Mouse (Mus musculus): Measurements from ENCODE around the gene Snx30. TPM values are rescaled to one million over a fixed set of nuclear protein-coding genes. Genes with fewer than 3 reads are reported as not detected.
"Not testable (repeated sequence)": the region's sequence is repeated elsewhere in the genome, so short reads cannot be mapped to it uniquely, and the experiment has no call there.

Snx30 gene
- polyA plus RNA-seq, 1 experiment from 2014 or later, result 5.0 TPM

DNA sequence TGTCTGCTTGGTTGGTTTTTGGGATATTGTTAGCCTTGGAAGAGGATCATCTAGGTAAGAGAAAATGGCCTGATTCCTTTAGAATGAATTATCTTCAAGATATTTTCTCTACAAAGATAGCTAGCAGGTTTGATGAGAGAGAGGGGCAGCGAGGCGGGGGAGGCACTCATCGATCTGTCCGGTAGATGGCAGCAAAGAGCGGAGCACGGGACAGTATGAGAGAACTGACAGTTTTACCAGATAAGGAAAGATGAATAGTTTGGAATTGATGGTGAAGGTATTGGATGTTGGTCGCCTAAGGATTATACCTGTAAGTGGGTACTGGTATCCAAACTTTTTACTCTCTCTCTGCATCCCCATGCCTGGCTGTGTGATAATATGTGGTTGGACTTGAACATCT is 19.0 kb upstream of the Snx30 start:
- WGBS (ENCODE audit: insufficient replicate concordance), result 2% methylated on average over 7 of the region's 7 CpGs
- Histone ChIP-seq H3K4me2 (ENCODE audit: low read depth, low read length) (no peak overlapping the region), H3K9ac (ENCODE audit: low read depth, low read length) (no peak overlapping the region), H3K27me3 (ENCODE audit: control insufficient read depth, insufficient read depth, low read depth, low read length) (no peaks in the 10 kb centered on the region), H3K9me3 (replicated peaks; ENCODE audit: control insufficient read depth, low read length) (no peaks in the 10 kb centered on the region), H3K4me3 (ENCODE audit: low read depth, low read length) (no peak overlapping the region), H3K4me1 (ENCODE audit: control insufficient read depth, low read depth, low read length) (peaks cover 6% of the 10 kb centered on the region), H3K27ac (ENCODE audit: low read length) (no peak overlapping the region), H3K36me3 (ENCODE audit: control insufficient read depth, insufficient read depth) (no peaks in the 10 kb centered on the region)
- no peak for ATAC-seq (ENCODE audit: low read depth)

DNA sequence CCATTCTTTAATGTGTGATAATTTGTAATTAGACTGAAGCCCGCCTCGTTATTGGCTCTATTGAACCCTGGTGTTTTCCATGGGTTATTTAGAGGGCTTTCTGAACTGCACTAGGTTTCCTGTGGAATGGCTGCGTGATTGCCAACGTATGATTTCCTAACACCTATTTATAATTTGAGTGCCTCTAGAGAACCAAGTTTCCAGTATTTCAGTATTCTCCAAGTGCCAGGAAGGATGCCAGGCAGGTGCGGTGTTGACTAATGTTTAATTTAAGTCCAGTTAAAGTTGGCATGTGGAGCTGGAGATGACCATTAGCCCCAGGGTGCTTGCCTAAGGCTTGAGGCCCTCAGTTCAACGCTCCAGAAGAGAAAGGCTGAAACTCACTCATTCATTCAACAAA is 18.5 kb upstream of the Snx30 start:
- no peak overlapping the region for H3K4me3 ChIP-seq (ENCODE audit: low read depth, low read length)
- no peak for ATAC-seq (ENCODE audit: low read depth)
- H3K4me1 ChIP-seq (ENCODE audit: control insufficient read depth, low read depth, low read length), result peaks cover 5% of the 10 kb centered on the region
- H3K27me3 ChIP-seq (ENCODE audit: control insufficient read depth, insufficient read depth, low read depth, low read length), result no peaks in the 10 kb centered on the region
- H3K9me3 ChIP-seq (replicated peaks; ENCODE audit: control insufficient read depth, low read length), result no peaks in the 10 kb centered on the region
- no peaks in the 10 kb centered on the region for H3K36me3 ChIP-seq (ENCODE audit: control insufficient read depth, insufficient read depth)
- no peak overlapping the region for H3K4me2 ChIP-seq (ENCODE audit: low read depth, low read length)
- 57% methylated on average over 6 of the region's 6 CpGs for WGBS (ENCODE audit: insufficient replicate concordance)
- no peak overlapping the region for H3K27ac ChIP-seq (ENCODE audit: low read length)
- H3K9ac ChIP-seq (ENCODE audit: low read depth, low read length), result no peak overlapping the region

DNA sequence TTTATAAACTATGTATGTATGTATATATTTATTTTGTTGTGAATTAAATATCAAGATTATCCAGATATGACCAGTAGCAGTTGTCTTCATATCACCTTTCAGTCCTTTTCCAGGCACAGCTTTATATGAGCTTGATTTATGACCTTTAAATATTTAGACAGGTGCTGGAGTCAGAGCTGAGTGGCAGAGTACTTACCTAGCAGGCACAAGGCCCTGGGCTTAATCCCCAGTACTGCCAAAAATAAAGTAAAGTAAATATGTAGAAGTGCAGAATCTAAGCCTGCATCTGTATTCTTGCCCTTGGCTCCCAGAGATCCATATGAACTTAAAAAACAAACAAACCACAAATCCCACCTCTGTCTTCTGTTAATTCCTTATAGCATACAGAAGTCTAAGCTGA is 16.6 kb upstream of the Snx30 start:
- H3K4me1 ChIP-seq (ENCODE audit: control insufficient read depth, low read depth, low read length), result no peaks in the 10 kb centered on the region; the same call in 1 of the 2 replicates
- H3K9me3 ChIP-seq (replicated peaks; ENCODE audit: control insufficient read depth, low read length), result no peaks in the 10 kb centered on the region
- no peak overlapping the region for H3K9ac ChIP-seq (ENCODE audit: low read depth, low read length)
- no peak for ATAC-seq (ENCODE audit: low read depth)
- no peak overlapping the region for H3K27ac ChIP-seq (ENCODE audit: low read length)
- no peak overlapping the region for H3K4me3 ChIP-seq (ENCODE audit: low read depth, low read length)
- H3K4me2 ChIP-seq (ENCODE audit: low read depth, low read length), result no peak overlapping the region
- H3K27me3 ChIP-seq (ENCODE audit: control insufficient read depth, insufficient read depth, low read depth, low read length), result no peaks in the 10 kb centered on the region
- H3K36me3 ChIP-seq (ENCODE audit: control insufficient read depth, insufficient read depth), result no peaks in the 10 kb centered on the region

DNA sequence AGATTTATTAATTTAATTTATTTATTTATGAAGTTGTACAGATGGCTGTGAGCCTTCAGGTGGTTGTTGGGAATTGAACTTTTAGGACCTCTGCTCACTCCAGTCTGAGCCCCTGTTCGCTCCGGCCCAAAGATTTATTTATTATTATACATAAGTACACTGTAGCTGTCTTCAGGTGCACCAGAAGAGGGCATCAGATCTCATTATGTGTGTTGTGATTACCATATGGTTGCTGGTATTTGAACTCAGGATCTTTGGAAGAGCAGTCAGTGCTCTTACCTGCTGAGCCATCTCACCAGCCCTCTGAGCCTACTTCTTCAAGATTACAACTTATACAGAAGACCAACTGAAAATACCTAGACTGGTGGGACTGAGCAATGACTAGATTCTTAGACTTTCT is 12.0 kb upstream of the Snx30 start:
- WGBS (ENCODE audit: insufficient replicate concordance), result 69% methylated on average over 2 of the region's 2 CpGs
- not testable (repeated sequence) for ATAC-seq (ENCODE audit: low read depth); H3K9ac ChIP-seq (ENCODE audit: low read depth, low read length); H3K36me3 ChIP-seq (ENCODE audit: control insufficient read depth, insufficient read depth); H3K4me3 ChIP-seq (ENCODE audit: low read depth, low read length); H3K27me3 ChIP-seq (ENCODE audit: control insufficient read depth, insufficient read depth, low read depth, low read length); H3K9me3 ChIP-seq (replicated peaks; ENCODE audit: control insufficient read depth, low read length); H3K27ac ChIP-seq (ENCODE audit: low read length); H3K4me2 ChIP-seq (ENCODE audit: low read depth, low read length); H3K4me1 ChIP-seq (ENCODE audit: control insufficient read depth, low read depth, low read length)

DNA sequence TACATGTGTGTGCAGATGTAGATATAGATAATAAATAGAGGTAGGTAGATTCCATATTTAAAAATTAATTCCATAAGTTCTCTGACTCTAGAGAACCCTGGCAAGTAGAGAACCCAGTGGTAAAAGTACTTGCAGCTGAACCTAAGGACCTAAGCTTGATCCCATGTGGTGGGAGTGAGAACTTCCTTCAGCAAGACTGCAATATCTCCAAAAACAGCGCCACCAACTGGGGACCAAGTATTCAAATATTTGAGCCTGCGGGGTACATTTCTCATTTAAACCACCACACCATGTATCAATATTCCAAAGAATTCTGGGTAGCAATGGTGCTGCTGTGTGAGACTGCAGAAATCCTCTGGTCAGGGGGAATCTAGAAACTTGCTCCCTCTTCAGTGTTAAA is 11.5 kb upstream of the Snx30 start:
- Histone ChIP-seq H3K4me1 (ENCODE audit: control insufficient read depth, low read depth, low read length) (no peaks in the 10 kb centered on the region), H3K4me2 (ENCODE audit: low read depth, low read length) (no peak overlapping the region), H3K9ac (ENCODE audit: low read depth, low read length) (no peak overlapping the region), H3K36me3 (ENCODE audit: control insufficient read depth, insufficient read depth) (no peaks in the 10 kb centered on the region), H3K9me3 (replicated peaks; ENCODE audit: control insufficient read depth, low read length) (no peaks in the 10 kb centered on the region), H3K27me3 (ENCODE audit: control insufficient read depth, insufficient read depth, low read depth, low read length) (no peaks in the 10 kb centered on the region), H3K4me3 (ENCODE audit: low read depth, low read length) (no peak overlapping the region), H3K27ac (ENCODE audit: low read length) (no peak overlapping the region)
- ATAC-seq (ENCODE audit: low read depth), result no peak
- WGBS (ENCODE audit: insufficient replicate concordance), result 65% methylated on average over 2 of the region's 2 CpGs

DNA sequence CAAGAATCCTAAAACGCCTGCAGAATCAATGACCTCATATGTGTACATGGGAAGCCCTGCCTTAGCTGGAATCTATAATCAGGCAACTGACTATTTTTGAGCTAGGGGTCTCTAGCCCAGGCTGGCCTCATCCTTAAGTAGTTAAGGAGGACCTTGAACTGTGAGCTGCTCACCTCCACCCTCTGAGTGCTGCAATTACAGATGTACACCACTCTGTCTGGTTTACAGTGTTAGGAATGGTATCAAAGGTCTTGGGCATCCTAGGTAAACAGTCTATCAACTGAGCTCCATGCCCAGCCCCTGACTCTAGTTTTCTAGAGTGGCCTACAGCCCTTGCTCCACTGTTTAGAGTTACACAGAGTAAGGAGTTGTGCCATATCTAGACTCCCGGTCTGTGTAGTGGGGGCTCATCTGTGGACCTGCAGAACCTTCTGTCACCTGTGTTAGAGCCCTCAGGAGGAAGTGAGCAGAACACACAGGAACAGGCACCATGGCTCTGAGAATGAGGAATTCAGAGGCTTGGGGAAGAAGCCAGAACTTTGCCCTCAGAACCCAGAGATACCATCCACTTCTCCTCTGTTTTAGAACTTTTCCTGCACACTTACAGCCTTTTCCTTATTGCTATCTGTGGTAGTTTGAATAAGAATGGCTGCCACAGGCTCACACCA is 9.7 kb upstream of the Snx30 start:
- no peak overlapping the region for H3K27ac ChIP-seq (ENCODE audit: low read length)
- no peak overlapping the region for H3K9ac ChIP-seq (ENCODE audit: low read depth, low read length)
- no peak overlapping the region for H3K4me2 ChIP-seq (ENCODE audit: low read depth, low read length)
- no peak for ATAC-seq (ENCODE audit: low read depth)
- no peaks in the 10 kb centered on the region for H3K27me3 ChIP-seq (ENCODE audit: control insufficient read depth, insufficient read depth, low read depth, low read length)
- H3K4me1 ChIP-seq (ENCODE audit: control insufficient read depth, low read depth, low read length), result no peaks in the 10 kb centered on the region
- no peaks in the 10 kb centered on the region for H3K36me3 ChIP-seq (ENCODE audit: control insufficient read depth, insufficient read depth)
- H3K4me3 ChIP-seq (ENCODE audit: low read depth, low read length), result no peak overlapping the region
- H3K9me3 ChIP-seq (replicated peaks; ENCODE audit: control insufficient read depth, low read length), result no peaks in the 10 kb centered on the region
- WGBS (ENCODE audit: insufficient replicate concordance), result 59% methylated on average over 2 of the region's 2 CpGs

DNA sequence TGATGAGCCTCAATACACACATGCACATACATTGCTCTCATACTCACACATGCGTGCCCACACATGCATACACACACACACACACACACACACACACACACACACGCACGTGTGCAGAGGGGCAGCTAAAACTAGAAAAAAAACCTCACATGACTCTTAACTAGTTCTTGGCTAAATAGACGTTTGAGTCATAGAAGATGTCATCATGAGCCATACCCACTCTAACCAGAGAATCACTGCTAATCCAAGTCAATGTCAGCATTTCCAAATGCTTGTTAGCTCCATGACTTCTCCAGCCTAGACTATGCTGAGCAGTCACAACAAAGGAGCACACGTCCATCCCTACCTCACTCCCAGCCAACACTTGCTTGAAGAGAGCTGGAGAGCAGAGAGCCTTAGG is 5.5 kb upstream of the Snx30 start:
- no peak overlapping the region for H3K4me3 ChIP-seq (ENCODE audit: low read depth, low read length)
- H3K4me1 ChIP-seq (ENCODE audit: control insufficient read depth, low read depth, low read length), result peaks cover 16% of the 10 kb centered on the region
- no peak for ATAC-seq (ENCODE audit: low read depth)
- no peaks in the 10 kb centered on the region for H3K36me3 ChIP-seq (ENCODE audit: control insufficient read depth, insufficient read depth)
- no peaks in the 10 kb centered on the region for H3K9me3 ChIP-seq (replicated peaks; ENCODE audit: control insufficient read depth, low read length)
- H3K9ac ChIP-seq (ENCODE audit: low read depth, low read length), result no peak overlapping the region
- H3K27ac ChIP-seq (ENCODE audit: low read length), result no peak overlapping the region
- H3K27me3 ChIP-seq (ENCODE audit: control insufficient read depth, insufficient read depth, low read depth, low read length), result no peaks in the 10 kb centered on the region
- WGBS (ENCODE audit: insufficient replicate concordance), result 66% methylated on average over 5 of the region's 5 CpGs
- no peak overlapping the region for H3K4me2 ChIP-seq (ENCODE audit: low read depth, low read length)

DNA sequence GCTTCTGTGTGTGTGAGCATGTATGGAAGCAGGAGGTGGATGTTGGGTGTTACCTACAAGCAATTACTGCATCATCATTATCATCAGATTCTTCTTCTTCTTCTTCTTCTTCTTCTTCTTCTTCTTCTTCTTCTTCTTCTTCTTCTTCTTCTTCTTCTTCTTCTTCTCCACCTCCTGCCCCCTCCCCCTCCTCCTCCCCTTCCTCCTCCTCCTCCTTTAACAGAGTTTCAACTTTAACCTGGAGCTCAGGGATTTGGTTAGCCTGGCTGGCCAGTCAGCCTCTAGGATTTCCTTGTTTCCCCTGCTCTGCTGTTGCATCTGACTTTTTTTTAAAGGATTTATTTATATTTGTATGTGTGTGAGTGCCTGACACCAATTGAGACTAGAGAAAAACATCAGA is 4.2 kb upstream of the Snx30 start, which contains the start of gene Inip:
Inip (minus strand) TSS at position 101 of the 400 bp plus-strand sequence.
- no peak for ATAC-seq (ENCODE audit: low read depth)
- no peaks in the 10 kb centered on the region for H3K27me3 ChIP-seq (ENCODE audit: control insufficient read depth, insufficient read depth, low read depth, low read length)
- no peaks in the 10 kb centered on the region for H3K9me3 ChIP-seq (replicated peaks; ENCODE audit: control insufficient read depth, low read length)
- H3K4me3 ChIP-seq (ENCODE audit: low read depth, low read length), result no peak within 1 kb of the TSS
- peaks cover 25% of the 10 kb centered on the region for H3K4me1 ChIP-seq (ENCODE audit: control insufficient read depth, low read depth, low read length)
- no peak within 1 kb of the TSS for H3K9ac ChIP-seq (ENCODE audit: low read depth, low read length)
- peak within 1 kb of the TSS; percentile 42; the same call in 1 of the 2 replicates for H3K27ac ChIP-seq (ENCODE audit: low read length)
- H3K4me2 ChIP-seq (ENCODE audit: low read depth, low read length), result no peak within 1 kb of the TSS
- no peaks in the 10 kb centered on the region for H3K36me3 ChIP-seq (ENCODE audit: control insufficient read depth, insufficient read depth)

DNA sequence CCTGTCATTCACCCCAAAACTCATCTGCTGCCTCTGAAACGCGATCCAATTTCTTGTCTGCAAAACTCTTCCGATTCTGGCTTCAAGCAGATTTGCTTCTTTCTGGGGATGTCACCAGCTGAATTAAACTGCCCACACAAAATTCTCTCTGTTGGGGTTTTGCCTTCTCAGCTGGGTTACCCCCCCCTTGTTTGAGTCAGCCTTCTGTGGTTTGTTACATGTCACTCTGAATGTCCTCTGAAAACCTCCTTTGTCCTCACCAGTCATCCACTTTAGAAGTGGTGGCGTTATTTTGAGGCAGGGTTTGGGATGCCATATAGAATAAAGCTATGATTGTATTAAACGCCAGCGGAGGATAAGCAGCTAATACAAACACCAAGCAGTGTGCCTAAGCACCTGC is 3.5 kb upstream of the Snx30 start:
- peaks cover 29% of the 10 kb centered on the region for H3K4me1 ChIP-seq (ENCODE audit: control insufficient read depth, low read depth, low read length)
- no peak overlapping the region for H3K9ac ChIP-seq (ENCODE audit: low read depth, low read length)
- 75% methylated on average over 6 of the region's 6 CpGs for WGBS (ENCODE audit: insufficient replicate concordance)
- no peaks in the 10 kb centered on the region for H3K9me3 ChIP-seq (replicated peaks; ENCODE audit: control insufficient read depth, low read length)
- H3K27me3 ChIP-seq (ENCODE audit: control insufficient read depth, insufficient read depth, low read depth, low read length), result no peaks in the 10 kb centered on the region
- H3K36me3 ChIP-seq (ENCODE audit: control insufficient read depth, insufficient read depth), result no peaks in the 10 kb centered on the region
- ATAC-seq (ENCODE audit: low read depth), result no peak
- no peak overlapping the region for H3K4me3 ChIP-seq (ENCODE audit: low read depth, low read length)
- H3K27ac ChIP-seq (ENCODE audit: low read length), result no peak overlapping the region; the same call in 1 of the 2 replicates
- no peak overlapping the region for H3K4me2 ChIP-seq (ENCODE audit: low read depth, low read length)
